Mouse (Mus musculus) erythroblast, embryonic 14.5 days (primary cell): ENCODE results near the gene Efhd1. TPM values are rescaled to one million over a fixed set of nuclear protein-coding genes. Genes with fewer than 3 reads are reported as not detected.

Experiments used
- H3K27me3 ChIP-seq: 2 replicates; pipeline ENCODE4 v1.6.1; 2012; ENCODE audit warnings: inconsistent platforms; ENCODE audit not compliant: control insufficient read depth
- H3K36me3 ChIP-seq: 2 replicates; pipeline ENCODE4 v1.6.1; 2012; ENCODE audit warnings: mild to moderate bottlenecking, inconsistent platforms; ENCODE audit not compliant: control insufficient read depth
- H3K4me1 ChIP-seq: 2 replicates; pipeline ENCODE4 v1.6.1; 2012; ENCODE audit warnings: inconsistent platforms; ENCODE audit not compliant: control insufficient read depth
- H3K4me3 ChIP-seq: replicated peaks from 2 replicates; pipeline ENCODE3; 2012; ENCODE audit warnings: moderate library complexity, mild to moderate bottlenecking, inconsistent platforms
- H3K9me3 ChIP-seq: 2 replicates; pipeline ENCODE4 v1.6.1; 2012; ENCODE audit warnings: low read length, inconsistent platforms, mixed read lengths; ENCODE audit not compliant: control insufficient read depth
- GATA1 ChIP-seq: IDR thresholded peaks from 2 replicates; pipeline ENCODE4 v1.6.1; 2012; ENCODE audit warnings: low read length, inconsistent platforms, mixed read lengths
- TAL1 ChIP-seq: IDR thresholded peaks from 3 replicates; pipeline ENCODE4 v1.6.1; 2012; ENCODE audit warnings: low read length, inconsistent platforms, mixed read lengths
- polyA plus RNA-seq: library from polyadenylated mRNA; stranded (reverse); fragments of >175 nt; gene quantifications from 2 replicates; pipeline ENCODE4 v1.2.3, GENCODE M21; 2012

Efhd1 gene
- polyA plus RNA-seq, 1 experiment: not detected

- Histone ChIP-seq H3K4me1 (no peaks in the 10 kb centered on the region), H3K4me3 (no peak overlapping the region), H3K36me3 (no peaks in the 10 kb centered on the region), H3K27me3 (no peaks in the 10 kb centered on the region; the same call in 1 of the 2 replicates), H3K9me3 (no peaks in the 10 kb centered on the region; the same call in 1 of the 2 replicates)
- TF ChIP-seq TAL1 (no peak), GATA1 (no peak)
Observed at GRCm38 (mm10) chr1:87276056-87276455, 11.9 kb downstream of the Efhd1 start.

GRCm38 (mm10) chr1:87280281-87280680 lies 16.1 kb downstream of the Efhd1 start:
- no peak for TF ChIP-seq TAL1
- TF ChIP-seq GATA1: no peak
- Histone ChIP-seq H3K36me3 (no peaks in the 10 kb centered on the region), H3K4me3 (no peak overlapping the region), H3K27me3 (peaks cover 7% of the 10 kb centered on the region), H3K9me3 (no peaks in the 10 kb centered on the region; the same call in 1 of the 2 replicates), H3K4me1 (no peaks in the 10 kb centered on the region)

- Histone ChIP-seq H3K36me3 (no peaks in the 10 kb centered on the region), H3K4me3 (no peak overlapping the region), H3K9me3 (no peaks in the 10 kb centered on the region; the same call in 1 of the 2 replicates), H3K27me3 (peaks cover 7% of the 10 kb centered on the region), H3K4me1 (no peaks in the 10 kb centered on the region)
- TF ChIP-seq TAL1 (no peak), GATA1 (no peak)
Observed at GRCm38 (mm10) chr1:87281599-87282412, 17.6 kb downstream of the Efhd1 start.

GRCm38 (mm10) chr1:87282413-87282788 lies 18.2 kb downstream of the Efhd1 start:
- Histone ChIP-seq H3K4me3 (no peak overlapping the region), H3K36me3 (no peaks in the 10 kb centered on the region), H3K4me1 (no peaks in the 10 kb centered on the region), H3K9me3 (no peaks in the 10 kb centered on the region; the same call in 1 of the 2 replicates), H3K27me3 (peaks cover 7% of the 10 kb centered on the region)
- no peak for TF ChIP-seq GATA1
- no peak for TF ChIP-seq TAL1

- Histone ChIP-seq H3K27me3 (peaks cover 7% of the 10 kb centered on the region), H3K4me1 (no peaks in the 10 kb centered on the region), H3K36me3 (no peaks in the 10 kb centered on the region), H3K9me3 (no peaks in the 10 kb centered on the region; the same call in 1 of the 2 replicates), H3K4me3 (no peak overlapping the region)
- TF ChIP-seq TAL1 (no peak), GATA1 (no peak)
Observed at GRCm38 (mm10) chr1:87283410-87283960, 19.3 kb downstream of the Efhd1 start.

GRCm38 (mm10) chr1:87287105-87287504 lies 22.9 kb downstream of the Efhd1 start:
- H3K9me3 ChIP-seq: no peaks in the 10 kb centered on the region
- no peaks in the 10 kb centered on the region for H3K36me3 ChIP-seq
- TF ChIP-seq GATA1: no peak
- H3K4me1 ChIP-seq: no peaks in the 10 kb centered on the region
- H3K4me3 ChIP-seq: no peak overlapping the region
- H3K27me3 ChIP-seq: peaks cover 2% of the 10 kb centered on the region; the same call in 1 of the 2 replicates

GRCm38 (mm10) chr1:87291416-87291815 lies 27.3 kb downstream of the Efhd1 start:
- H3K9me3 ChIP-seq: no peaks in the 10 kb centered on the region
- TF ChIP-seq TAL1: no peak
- no peaks in the 10 kb centered on the region for H3K27me3 ChIP-seq
- H3K4me3 ChIP-seq: no peak overlapping the region
- no peaks in the 10 kb centered on the region for H3K4me1 ChIP-seq
- H3K36me3 ChIP-seq: no peaks in the 10 kb centered on the region

GRCm38 (mm10) chr1:87292420-87293190 lies 28.4 kb downstream of the Efhd1 start:
- Histone ChIP-seq H3K4me1 (no peaks in the 10 kb centered on the region), H3K27me3 (no peaks in the 10 kb centered on the region), H3K4me3 (no peak overlapping the region), H3K9me3 (no peaks in the 10 kb centered on the region), H3K36me3 (no peaks in the 10 kb centered on the region)
- no peak for TF ChIP-seq TAL1
- TF ChIP-seq GATA1: no peak
